Mouse (Mus musculus) midbrain, embryonic 15.5 days (tissue): ENCODE results near the gene Wipf3. TPM values are rescaled to one million over a fixed set of nuclear protein-coding genes. Genes with fewer than 3 reads are reported as not detected.

Experiments
- ATAC-seq: fragments of 200-750 bp; cut with Nextera tagmentation; replicated peaks from 2 replicates; pipeline ENCODE4 v1.8.0; 2017; ENCODE audit warnings: moderate TSS enrichment
- H3K27ac ChIP-seq: fragments of 300-500 bp; sonication (generic); 2 replicates; pipeline ENCODE4 v1.5.1; 2015; ENCODE audit warnings: mild to moderate bottlenecking, inconsistent platforms
- H3K27me3 ChIP-seq: fragments of 300-500 bp; sonication (generic); replicated peaks from 2 replicates; pipeline ENCODE4 v1.6.1; 2015; ENCODE audit warnings: inconsistent platforms
- H3K36me3 ChIP-seq: fragments of 300-500 bp; sonication (generic); replicated peaks from 2 replicates; pipeline ENCODE4 v1.6.1; 2015; ENCODE audit warnings: inconsistent platforms
- H3K4me1 ChIP-seq: fragments of 300-500 bp; sonication (generic); 2 replicates; pipeline ENCODE4 v1.6.1; 2015; ENCODE audit warnings: inconsistent platforms
- H3K4me2 ChIP-seq: fragments of 300-500 bp; sonication (generic); 2 replicates; pipeline ENCODE4 v1.6.1; 2015; ENCODE audit warnings: inconsistent platforms, mild to moderate bottlenecking, moderate library complexity
- H3K4me3 ChIP-seq: fragments of 300-500 bp; sonication (generic); 2 replicates; pipeline ENCODE4 v1.5.1; 2015; ENCODE audit warnings: mild to moderate bottlenecking, inconsistent platforms
- H3K9ac ChIP-seq: fragments of 300-500 bp; sonication (generic); 2 replicates; pipeline ENCODE4 v1.6.1; 2015; ENCODE audit warnings: mild to moderate bottlenecking, inconsistent platforms
- H3K9me3 ChIP-seq: fragments of 300-500 bp; sonication (generic); 2 replicates; pipeline ENCODE4 v1.6.1; 2016; ENCODE audit warnings: inconsistent platforms
- WGBS: fragments of 180-500 bp; shearing (Covaris S2); methylation state at CpG from one replicate; pipeline ENCODE4 v1.1.7; 2015; ENCODE audit warnings: mixed read lengths; 5-methylcytosine and 5-hydroxymethylcytosine counted together
- polyA plus RNA-seq: library from polyadenylated mRNA; unstranded; fragments of >200 nt; fragmentation: Nextera tagmentation; extraction: Ambion mirVana; gene quantifications from 2 replicates; pipeline ENCODE4 v1.2.1, GENCODE M21; 2015

Wipf3 gene
- polyA plus RNA-seq, 1 experiment from 2014 or later, result 4.2 TPM

DNA sequence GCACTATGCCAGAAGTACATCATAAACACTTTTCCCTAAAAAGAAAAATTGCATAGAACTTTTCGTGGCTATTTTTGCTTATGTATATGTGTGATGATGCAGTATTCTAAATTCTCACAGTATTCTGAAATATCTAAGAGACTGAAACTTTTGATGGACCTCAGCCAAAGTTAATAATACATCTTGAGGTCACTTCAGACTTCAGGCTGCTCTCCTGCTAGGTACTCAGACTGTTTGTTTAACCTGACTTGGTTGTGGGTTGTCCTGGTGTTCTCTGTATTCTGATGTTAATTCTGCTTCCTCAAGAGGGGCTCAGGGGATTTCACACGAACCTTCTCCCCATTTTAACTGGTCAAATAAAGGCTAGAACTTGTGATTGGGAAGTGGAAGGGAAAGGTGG lies 24.5 kb upstream of the Wipf3 start:
- H3K9ac ChIP-seq, result no peak overlapping the region
- ATAC-seq, result no peak
- no peaks in the 10 kb centered on the region for H3K9me3 ChIP-seq
- no peaks in the 10 kb centered on the region for H3K36me3 ChIP-seq
- no peak overlapping the region for H3K4me2 ChIP-seq
- H3K27ac ChIP-seq, result no peak overlapping the region
- 65% methylated on average over 2 of the region's 2 CpGs for WGBS
- no peaks in the 10 kb centered on the region for H3K27me3 ChIP-seq
- no peak overlapping the region for H3K4me3 ChIP-seq
- 0 out of 2 replicates have a peak, but pooled peaks cover 3% of the 10 kb centered on the region for H3K4me1 ChIP-seq

DNA sequence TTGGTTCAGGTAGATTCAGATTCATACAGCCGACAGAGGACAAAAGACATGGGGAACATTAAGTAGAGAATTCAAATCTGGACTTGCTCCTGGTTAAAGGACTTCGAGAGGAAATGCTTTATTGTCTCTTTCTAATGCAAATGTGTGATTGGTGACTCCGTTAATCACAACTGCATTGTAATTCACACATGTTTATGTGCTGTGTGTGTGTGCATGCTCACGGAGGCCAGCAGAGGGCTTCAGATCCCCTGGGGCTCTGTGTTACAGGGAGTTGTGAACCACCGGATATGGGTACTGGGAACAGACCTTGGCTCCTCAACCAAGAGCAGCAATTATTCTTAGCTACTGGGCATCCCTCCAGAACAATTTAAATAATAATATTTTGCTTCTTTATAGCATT lies 23.3 kb upstream of the Wipf3 start:
- ATAC-seq, result no peak
- 0 out of 2 replicates have a peak, but pooled peaks cover 3% of the 10 kb centered on the region for H3K4me1 ChIP-seq
- no peaks in the 10 kb centered on the region for H3K36me3 ChIP-seq
- H3K4me3 ChIP-seq, result no peak overlapping the region
- no peak overlapping the region for H3K27ac ChIP-seq
- H3K9me3 ChIP-seq, result no peaks in the 10 kb centered on the region
- 81% methylated on average over 5 of the region's 5 CpGs for WGBS
- H3K27me3 ChIP-seq, result no peaks in the 10 kb centered on the region
- H3K4me2 ChIP-seq, result no peak overlapping the region
- H3K9ac ChIP-seq, result no peak overlapping the region

GRCm38 (mm10) chr6:54409271-54409670 lies 20.1 kb upstream of the Wipf3 start:
- Histone ChIP-seq H3K27ac (no peak overlapping the region), H3K4me3 (no peak overlapping the region), H3K9me3 (no peaks in the 10 kb centered on the region), H3K4me2 (no peak overlapping the region), H3K9ac (no peak overlapping the region), H3K4me1 (no peaks in the 10 kb centered on the region), H3K27me3 (no peaks in the 10 kb centered on the region), H3K36me3 (no peaks in the 10 kb centered on the region)
- WGBS, result 55% methylated on average over 6 of the region's 6 CpGs
- no peak for ATAC-seq

GRCm38 (mm10) chr6:54410451-54410850 lies 19.0 kb upstream of the Wipf3 start:
- 89% methylated on average over 4 of the region's 4 CpGs for WGBS
- Histone ChIP-seq H3K27ac (no peak overlapping the region), H3K4me1 (no peaks in the 10 kb centered on the region), H3K36me3 (no peaks in the 10 kb centered on the region), H3K4me3 (no peak overlapping the region), H3K9me3 (no peaks in the 10 kb centered on the region), H3K27me3 (no peaks in the 10 kb centered on the region), H3K4me2 (no peak overlapping the region), H3K9ac (no peak overlapping the region)
- no peak for ATAC-seq

DNA sequence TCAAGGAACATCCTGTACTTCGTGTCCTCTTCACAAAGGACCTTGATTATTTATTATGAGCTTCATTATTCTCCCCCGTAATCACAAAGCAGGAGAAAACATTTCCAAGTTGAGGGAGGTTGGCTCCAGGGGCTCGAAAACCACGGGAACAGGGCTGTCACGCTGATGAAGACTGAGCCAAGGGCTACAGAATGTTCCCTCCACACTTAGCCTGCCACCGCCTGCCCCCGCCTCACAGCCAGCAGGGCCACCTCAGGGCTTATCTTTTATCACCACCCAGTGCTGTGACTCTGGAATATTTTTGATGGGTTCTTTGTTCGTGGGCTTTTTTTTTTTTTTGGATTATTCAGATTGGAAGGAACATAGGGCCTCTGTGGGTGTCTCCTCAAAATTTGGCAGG lies 17.8 kb upstream of the Wipf3 start:
- Histone ChIP-seq H3K27me3 (no peaks in the 10 kb centered on the region), H3K4me3 (no peak overlapping the region), H3K4me1 (no peaks in the 10 kb centered on the region), H3K9me3 (no peaks in the 10 kb centered on the region), H3K9ac (no peak overlapping the region), H3K27ac (no peak overlapping the region), H3K4me2 (no peak overlapping the region), H3K36me3 (no peaks in the 10 kb centered on the region)
- no peak for ATAC-seq
- WGBS, result 82% methylated on average over 8 of the region's 8 CpGs

GRCm38 (mm10) chr6:54412879-54413278 lies 16.5 kb upstream of the Wipf3 start:
- H3K4me1 ChIP-seq, result no peaks in the 10 kb centered on the region
- H3K4me2 ChIP-seq, result no peak overlapping the region
- 91% methylated on average over 7 of the region's 7 CpGs for WGBS
- no peak overlapping the region for H3K27ac ChIP-seq
- no peaks in the 10 kb centered on the region for H3K9me3 ChIP-seq
- H3K27me3 ChIP-seq, result no peaks in the 10 kb centered on the region
- no peak for ATAC-seq
- H3K9ac ChIP-seq, result no peak overlapping the region
- no peaks in the 10 kb centered on the region for H3K36me3 ChIP-seq
- no peak overlapping the region for H3K4me3 ChIP-seq

GRCm38 (mm10) chr6:54425230-54425629 lies 4.2 kb upstream of the Wipf3 start:
- Histone ChIP-seq H3K4me3 (no peak overlapping the region), H3K9me3 (no peaks in the 10 kb centered on the region), H3K27ac (no peak overlapping the region), H3K4me1 (peaks cover 16% of the 10 kb centered on the region), H3K9ac (no peak overlapping the region), H3K27me3 (no peaks in the 10 kb centered on the region), H3K4me2 (no peak overlapping the region), H3K36me3 (no peaks in the 10 kb centered on the region)
- 89% methylated on average over 8 of the region's 8 CpGs for WGBS
- ATAC-seq, result no peak

GRCm38 (mm10) chr6:54428850-54429446 lies 455 bp upstream of the Wipf3 start:
- Histone ChIP-seq H3K4me3 (peak overlapping the region; percentile 55), H3K4me2 (peak overlapping the region; percentile 70), H3K4me1 (peaks cover 38% of the 10 kb centered on the region), H3K27ac (peak overlapping the region; percentile 42; the same call in 1 of the 2 replicates), H3K36me3 (no peaks in the 10 kb centered on the region), H3K9me3 (no peaks in the 10 kb centered on the region), H3K27me3 (no peaks in the 10 kb centered on the region), H3K9ac (peak overlapping the region; percentile 56)
- WGBS, result 10% methylated on average over 14 of the region's 14 CpGs
- peak; percentile 16 for ATAC-seq

- ATAC-seq, result no peak
- Histone ChIP-seq H3K9me3 (no peaks in the 10 kb centered on the region), H3K36me3 (no peaks in the 10 kb centered on the region), H3K4me1 (peaks cover 44% of the 10 kb centered on the region), H3K4me3 (peak overlapping the region; percentile 55), H3K4me2 (peak overlapping the region; percentile 70), H3K9ac (peak overlapping the region; percentile 56), H3K27ac (no peak overlapping the region), H3K27me3 (no peaks in the 10 kb centered on the region)
- 39% methylated on average over 7 of the region's 7 CpGs for WGBS
Observed at GRCm38 (mm10) chr6:54430221-54430620, 818 bp downstream of the Wipf3 start.

GRCm38 (mm10) chr6:54431761-54432160 lies 2.4 kb downstream of the Wipf3 start:
- H3K4me1 ChIP-seq, result peaks cover 44% of the 10 kb centered on the region
- H3K27me3 ChIP-seq, result no peaks in the 10 kb centered on the region
- H3K4me2 ChIP-seq, result peak overlapping the region; percentile 14; the same call in 1 of the 2 replicates
- H3K4me3 ChIP-seq, result no peak overlapping the region; the same call in 1 of the 2 replicates
- H3K36me3 ChIP-seq, result no peaks in the 10 kb centered on the region
- 48% methylated on average over 10 of the region's 10 CpGs for WGBS
- no peak overlapping the region for H3K9ac ChIP-seq
- H3K9me3 ChIP-seq, result no peaks in the 10 kb centered on the region
- H3K27ac ChIP-seq, result no peak overlapping the region
- no peak for ATAC-seq

DNA sequence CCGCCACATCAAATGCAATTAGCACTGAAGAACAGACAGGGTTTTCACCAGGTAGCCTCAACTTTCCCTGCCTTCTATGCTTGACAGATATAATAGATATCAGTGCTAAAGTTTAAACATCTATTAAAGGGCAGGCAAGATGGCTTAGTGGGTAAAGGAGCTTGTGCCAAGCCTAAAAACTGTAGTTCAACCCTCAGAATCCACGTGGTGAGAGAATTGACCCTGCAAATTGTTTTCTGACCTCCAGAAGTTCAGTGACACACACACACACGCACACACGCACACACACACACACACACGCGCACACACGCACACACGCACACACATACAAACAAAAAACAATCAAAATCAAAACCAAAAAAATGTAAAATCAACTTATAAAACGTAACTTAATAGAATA lies 2.8 kb downstream of the Wipf3 start:
- H3K36me3 ChIP-seq, result no peaks in the 10 kb centered on the region
- no peak overlapping the region for H3K4me3 ChIP-seq
- H3K9me3 ChIP-seq, result no peaks in the 10 kb centered on the region
- no peak overlapping the region for H3K27ac ChIP-seq
- 81% methylated on average over 9 of the region's 9 CpGs for WGBS
- no peak overlapping the region for H3K9ac ChIP-seq
- H3K4me1 ChIP-seq, result peaks cover 44% of the 10 kb centered on the region
- H3K4me2 ChIP-seq, result no peak overlapping the region
- H3K27me3 ChIP-seq, result no peaks in the 10 kb centered on the region
- ATAC-seq, result no peak

GRCm38 (mm10) chr6:54432806-54433545 lies 3.6 kb downstream of the Wipf3 start:
- no peak for ATAC-seq
- 70% methylated on average over 13 of the region's 13 CpGs for WGBS
- Histone ChIP-seq H3K9ac (no peak overlapping the region), H3K36me3 (no peaks in the 10 kb centered on the region), H3K27me3 (no peaks in the 10 kb centered on the region), H3K9me3 (no peaks in the 10 kb centered on the region), H3K4me2 (no peak overlapping the region), H3K4me1 (peaks cover 44% of the 10 kb centered on the region), H3K27ac (no peak overlapping the region), H3K4me3 (no peak overlapping the region)

DNA sequence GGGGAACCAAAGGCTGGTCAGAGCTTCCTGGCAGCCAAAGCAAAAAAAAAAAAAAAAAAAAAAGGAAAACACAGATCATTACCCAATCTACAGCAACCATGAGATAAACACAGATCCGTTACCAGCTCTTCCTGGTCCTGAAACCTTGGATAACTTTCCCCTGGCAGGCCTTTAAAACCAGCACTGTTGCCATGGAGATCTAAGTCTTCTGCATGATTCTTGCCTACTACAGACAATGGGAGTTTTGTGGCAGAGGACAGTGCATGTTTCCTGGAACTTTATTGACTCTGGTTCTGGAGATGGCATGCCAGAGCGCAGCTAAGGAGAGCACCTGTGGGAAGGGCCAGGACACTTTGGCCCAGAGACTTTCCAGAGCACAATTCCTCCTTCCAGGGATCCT lies 4.8 kb downstream of the Wipf3 start:
- Histone ChIP-seq H3K4me1 (peaks cover 35% of the 10 kb centered on the region), H3K4me3 (no peak overlapping the region)
- 43% methylated on average over 2 of the region's 2 CpGs for WGBS

More for the DNA sequence above, 4.8 kb downstream of the Wipf3 start:
- H3K4me2 ChIP-seq, result no peak overlapping the region
- no peak overlapping the region for H3K9ac ChIP-seq
- H3K9me3 ChIP-seq, result no peaks in the 10 kb centered on the region
- no peak overlapping the region for H3K27ac ChIP-seq
- no peaks in the 10 kb centered on the region for H3K36me3 ChIP-seq
- ATAC-seq, result no peak
- H3K27me3 ChIP-seq, result no peaks in the 10 kb centered on the region
